Mouse (Mus musculus) embryonic fibroblast, embryonic 13.5 days (primary cell): ENCODE measurements at regions not wholly inside any gene's neighbourhood (a gene's known extent, or its start where the extent isn't known, plus 50 kb on each side); places are given as distances from the start of the nearest gene placed in this dataset.

Experiments
- H3K27ac ChIP-seq: 2 replicates; pipeline ENCODE4 v1.5.1; 2012; ENCODE audit warnings: low read length, control low read depth, inconsistent platforms; ENCODE audit not compliant: insufficient read depth
- H3K4me1 ChIP-seq: 2 replicates; pipeline ENCODE4 v1.6.1; 2011; ENCODE audit warnings: low read length; ENCODE audit not compliant: control insufficient read depth, insufficient read depth
- H3K4me3 ChIP-seq: 2 replicates; pipeline ENCODE4 v1.5.1; 2011; ENCODE audit warnings: mild to moderate bottlenecking, control low read depth, low read length; ENCODE audit not compliant: insufficient read depth
- CTCF ChIP-seq: IDR thresholded peaks from 2 replicates; pipeline ENCODE4 v1.5.1; 2011; ENCODE audit warnings: mild to moderate bottlenecking, control low read depth, low read length, moderate library complexity, borderline replicate concordance; ENCODE audit not compliant: insufficient read depth
- POLR2A ChIP-seq: IDR thresholded peaks from 2 replicates; pipeline ENCODE4 v1.6.1; 2011; ENCODE audit warnings: low read depth, mild to moderate bottlenecking, control low read depth, low read length, moderate library complexity

DNA sequence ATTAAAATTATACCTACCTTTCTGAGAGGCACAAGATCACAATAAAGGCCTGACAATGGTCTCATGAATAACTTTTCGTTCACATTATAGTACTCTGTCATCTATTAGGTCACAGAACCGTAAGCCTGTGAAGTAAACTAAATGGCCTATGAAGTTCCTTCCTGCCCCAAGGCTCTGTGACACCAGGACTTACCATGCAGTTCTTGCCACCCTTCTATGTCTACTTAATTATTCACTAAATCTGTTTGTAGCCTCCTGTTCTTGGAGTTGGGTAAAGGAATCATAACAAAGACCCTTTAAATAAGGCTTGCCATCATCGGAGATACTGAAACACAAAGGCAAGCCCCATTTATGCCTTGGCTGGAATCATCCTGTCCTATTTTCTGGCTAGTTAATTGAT is 408.3 kb downstream of the Cmpk2 start:
- no peak overlapping the region for H3K27ac ChIP-seq
- no peaks in the 10 kb centered on the region for H3K4me1 ChIP-seq
- no peak overlapping the region for H3K4me3 ChIP-seq
- TF ChIP-seq POLR2A (no peak), CTCF (no peak)

- no peak for TF ChIP-seq POLR2A
- no peak for TF ChIP-seq CTCF
- Histone ChIP-seq H3K4me1 (no peaks in the 10 kb centered on the region), H3K4me3 (no peak overlapping the region), H3K27ac (no peak overlapping the region)
Measured at GRCm38 (mm10) chr12:26872466-26872865, 403.5 kb downstream of the Cmpk2 start.

- H3K27ac ChIP-seq = no peak overlapping the region
- H3K4me1 ChIP-seq = no peaks in the 10 kb centered on the region
- TF ChIP-seq POLR2A = no peak
- TF ChIP-seq CTCF = no peak
- H3K4me3 ChIP-seq = no peak overlapping the region
Measured at GRCm38 (mm10) chr12:26867731-26868130, 398.7 kb downstream of the Cmpk2 start.

DNA sequence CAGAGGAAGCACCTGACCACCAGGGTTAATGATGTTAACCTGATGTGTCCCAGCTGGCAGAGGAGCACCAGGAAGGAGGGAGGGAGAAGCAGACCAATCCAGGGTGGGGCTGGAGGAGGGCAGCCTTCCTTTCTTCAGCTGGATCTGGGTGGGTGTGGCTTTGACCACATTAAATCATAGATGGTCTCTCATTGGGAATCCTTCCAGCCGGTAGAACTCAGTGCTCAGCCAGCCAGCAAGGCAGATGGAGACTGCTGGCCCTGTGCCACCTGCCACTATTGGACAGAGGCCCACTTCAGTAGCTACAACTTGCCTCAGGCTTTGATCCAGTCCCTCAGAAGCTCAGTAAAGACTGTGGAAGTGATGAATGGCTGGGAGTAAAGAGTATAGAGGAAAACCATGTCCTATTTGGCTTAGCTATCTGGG is 386.1 kb downstream of the Cmpk2 start:
- no peak for TF ChIP-seq POLR2A
- no peak for TF ChIP-seq CTCF
- Histone ChIP-seq H3K4me1 (no peaks in the 10 kb centered on the region), H3K27ac (no peak overlapping the region), H3K4me3 (no peak overlapping the region)

DNA sequence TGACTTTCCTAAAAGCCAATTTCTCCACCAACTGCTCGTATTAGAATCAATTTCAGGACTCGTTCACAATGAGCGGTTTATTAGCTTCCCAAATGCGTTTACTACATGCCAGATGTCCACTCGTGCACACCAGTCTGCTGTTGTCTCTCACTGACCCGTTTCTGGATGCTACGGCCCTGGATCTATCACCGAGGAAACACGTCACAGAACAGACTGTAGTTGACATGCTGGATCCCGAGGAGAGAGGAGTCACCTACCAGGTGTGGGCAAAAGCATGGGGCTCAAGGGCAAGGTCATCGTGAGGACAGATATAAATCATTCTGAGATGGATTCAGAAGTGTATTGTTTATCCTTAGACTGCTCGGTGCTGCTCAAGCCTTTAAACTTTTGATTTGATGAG is 375.9 kb downstream of the Cmpk2 start:
- Histone ChIP-seq H3K4me1 (no peaks in the 10 kb centered on the region), H3K4me3 (no peak overlapping the region), H3K27ac (no peak overlapping the region)
- no peak for TF ChIP-seq POLR2A
- TF ChIP-seq CTCF = no peak

- H3K4me1 ChIP-seq = peaks cover 5% of the 10 kb centered on the region
- no peak overlapping the region for H3K4me3 ChIP-seq
- H3K27ac ChIP-seq = no peak overlapping the region
- no peak for TF ChIP-seq CTCF
- TF ChIP-seq POLR2A = no peak
Measured at GRCm38 (mm10) chr12:26842696-26843095, 373.7 kb downstream of the Cmpk2 start.

DNA sequence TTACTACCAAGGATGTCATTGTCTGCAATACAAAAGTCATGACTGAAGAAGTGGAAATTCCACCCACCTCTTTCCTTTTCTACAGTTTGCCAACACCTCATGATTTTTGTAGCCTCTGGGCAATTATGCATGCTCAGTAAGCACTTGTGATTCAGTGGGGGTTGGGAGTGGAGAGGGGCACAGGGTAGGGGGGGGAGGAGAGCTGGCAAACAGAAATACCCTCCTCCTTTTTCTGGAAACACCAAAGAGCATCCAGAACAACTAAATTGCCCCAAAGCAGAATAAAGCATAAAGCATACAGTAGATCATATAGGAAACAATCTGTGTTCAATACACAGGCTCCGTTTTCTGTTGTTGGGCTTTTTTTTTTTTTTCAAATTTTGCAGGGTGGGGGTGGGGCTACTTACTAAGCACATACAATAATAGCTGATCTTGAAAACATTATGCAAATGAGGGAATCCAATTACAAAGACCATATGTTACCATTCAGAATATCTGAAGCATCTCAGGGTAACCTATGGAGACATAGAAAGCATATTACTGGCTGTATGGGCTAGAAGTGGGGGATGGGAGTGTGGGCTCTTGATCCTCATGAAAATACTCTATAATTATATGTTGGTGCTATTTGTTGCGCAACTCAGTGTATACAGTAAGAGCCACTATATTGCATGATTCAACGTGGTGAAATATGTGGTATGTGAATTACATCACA is 352.4 kb downstream of the Cmpk2 start:
- no peak overlapping the region for H3K27ac ChIP-seq
- no peaks in the 10 kb centered on the region for H3K4me1 ChIP-seq
- no peak overlapping the region for H3K4me3 ChIP-seq
- TF ChIP-seq CTCF (no peak), POLR2A (no peak)

- no peak for TF ChIP-seq POLR2A
- TF ChIP-seq CTCF = no peak
- H3K4me1 ChIP-seq = no peaks in the 10 kb centered on the region
- H3K4me3 ChIP-seq = no peak overlapping the region
- H3K27ac ChIP-seq = no peak overlapping the region
Measured at GRCm38 (mm10) chr12:26817866-26818265, 348.9 kb downstream of the Cmpk2 start.

DNA sequence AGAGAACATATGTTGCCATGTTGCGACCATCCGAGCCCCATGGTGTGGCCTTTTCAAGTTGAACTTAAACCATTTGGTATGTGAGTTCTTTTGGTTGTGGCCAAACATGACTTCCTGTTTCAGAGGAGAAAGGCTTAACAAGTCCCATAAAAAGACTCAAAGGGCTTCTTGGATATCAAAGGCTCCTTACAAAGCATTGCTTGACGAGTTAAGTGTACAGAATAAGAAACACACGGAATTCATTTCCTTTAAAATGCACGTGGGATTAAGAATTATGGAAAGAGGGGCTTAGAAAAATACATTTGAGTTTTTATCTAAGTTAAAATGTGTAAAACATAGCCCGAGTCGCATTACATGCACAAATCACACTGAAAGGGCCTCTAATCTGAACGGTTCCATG is 346.8 kb downstream of the Cmpk2 start:
- Histone ChIP-seq H3K4me1 (no peaks in the 10 kb centered on the region), H3K4me3 (no peak overlapping the region), H3K27ac (no peak overlapping the region)
- TF ChIP-seq CTCF = no peak
- TF ChIP-seq POLR2A = no peak

DNA sequence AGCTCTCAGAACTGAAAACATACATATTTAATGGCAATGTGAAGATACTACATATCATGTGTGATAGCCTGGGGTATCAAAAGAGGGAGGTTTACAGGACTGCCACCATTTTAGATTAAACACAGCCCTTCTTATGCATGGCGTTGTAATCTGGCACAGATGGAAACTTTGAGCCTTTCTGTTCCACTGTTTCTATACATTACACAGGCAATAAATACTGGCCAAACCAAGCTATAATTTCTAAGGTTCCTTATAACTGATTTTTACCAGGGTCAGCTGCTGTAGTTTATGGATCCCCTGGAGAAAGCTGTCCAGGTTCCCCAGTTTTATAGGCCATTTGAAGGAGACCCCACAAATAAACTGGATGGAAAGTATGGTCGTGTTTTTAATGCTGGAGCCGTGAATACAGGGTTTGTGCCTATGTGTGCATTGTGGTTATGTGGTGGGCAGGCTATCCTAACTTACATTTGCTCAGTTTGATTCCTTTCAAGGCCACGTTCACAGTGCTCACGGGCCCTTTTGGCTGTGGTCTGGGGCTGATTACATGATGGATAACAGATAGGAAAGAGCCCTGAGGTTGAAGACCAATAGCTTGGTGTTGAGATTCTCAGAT is 341.7 kb downstream of the Cmpk2 start:
- no peak for TF ChIP-seq POLR2A
- no peak for TF ChIP-seq CTCF
- Histone ChIP-seq H3K27ac (0 out of 2 replicates have a peak overlapping the region, but pooled peaks have one; percentile 37), H3K4me1 (peaks cover 5% of the 10 kb centered on the region; the same call in 1 of the 2 replicates)

DNA sequence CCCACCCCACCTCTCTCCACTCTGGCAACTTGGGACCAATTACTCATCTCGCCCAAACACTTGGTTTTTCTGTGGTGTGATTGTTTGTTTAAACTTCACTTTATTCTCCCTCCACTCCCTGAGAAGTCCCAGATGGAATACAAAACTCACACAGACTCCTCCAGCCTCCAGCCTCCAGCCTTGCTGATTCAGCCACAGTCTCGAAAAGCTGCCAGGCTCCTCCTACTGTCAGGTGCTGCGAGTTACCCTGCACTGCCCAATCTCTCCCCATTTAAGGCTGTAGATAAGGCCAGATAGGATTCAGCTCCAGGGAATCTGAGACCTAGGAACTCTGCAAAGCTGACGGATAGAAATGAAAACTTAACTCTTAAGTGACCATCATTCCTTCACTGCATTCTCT is 340.7 kb downstream of the Cmpk2 start:
- peaks cover 5% of the 10 kb centered on the region; the same call in 1 of the 2 replicates for H3K4me1 ChIP-seq
- peak overlapping the region; percentile 58 for H3K27ac ChIP-seq
- H3K4me3 ChIP-seq = no peak overlapping the region
- TF ChIP-seq POLR2A (no peak), CTCF (no peak)

More for the DNA sequence above, 341.7 kb downstream of the Cmpk2 start:
- H3K4me3 ChIP-seq = no peak overlapping the region
